Mouse (Mus musculus): ENCODE results near the gene Mki67.

DNA sequence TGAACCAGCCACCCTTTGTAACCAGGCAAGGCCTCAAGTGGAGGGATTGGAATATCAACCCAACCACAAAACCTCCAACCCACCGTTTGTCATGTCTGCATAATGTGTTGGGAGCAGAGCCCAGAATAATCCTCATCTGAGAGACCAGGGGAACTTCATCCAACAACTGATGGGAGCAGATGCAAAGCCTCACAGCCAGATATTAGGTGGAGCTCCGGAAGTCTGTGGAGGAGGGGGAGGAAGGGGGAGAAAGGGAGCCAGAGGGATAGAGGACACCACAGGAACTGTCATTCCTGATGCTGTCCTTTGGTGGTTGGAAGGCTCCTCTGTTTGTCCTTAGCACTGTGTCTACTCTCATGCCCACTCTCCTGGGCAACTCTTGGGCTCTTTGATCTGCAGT, 28.9 kb upstream of the Mki67 start:
- no peak for TF ChIP-seq CTCF (IDR thresholded peaks at IDR 0.05; ENCODE audit: low read depth, low read length)
- no peak for TF ChIP-seq GATA2 (IDR thresholded peaks at IDR 0.05; ENCODE audit: borderline replicate concordance, low read depth, low read length)
- TF ChIP-seq POLR2AphosphoS5 (IDR thresholded peaks at IDR 0.05; ENCODE audit: insufficient replicate concordance, low read depth, low read length) = no peak

Measured in G1E (cell line).